Mouse (Mus musculus): Measurements from ENCODE around the gene Ptpn20.

Ptpn20 gene

DNA sequence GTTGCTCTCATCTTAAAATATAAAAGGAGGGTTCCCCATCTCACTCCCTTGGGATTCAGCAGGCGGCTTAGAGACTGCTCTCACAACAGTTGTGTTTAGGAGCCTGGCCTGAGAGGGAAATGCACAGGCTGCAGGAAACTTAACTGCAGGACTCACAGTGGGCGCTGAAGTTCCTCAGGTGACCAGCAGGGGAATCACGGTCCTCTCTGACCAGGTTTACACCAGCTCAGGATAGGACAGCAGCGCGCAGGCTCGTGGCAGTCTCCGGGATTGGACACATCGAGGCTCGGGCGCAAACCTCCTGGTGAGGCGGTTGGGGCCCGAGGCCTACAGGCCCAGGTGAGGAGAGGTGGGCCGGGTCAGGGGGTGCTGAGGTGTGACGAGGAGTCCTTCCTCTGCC is at the start of gene Ptpn20:
TSS of gene Ptpn20 (plus strand) at position 257 of the 400 bp plus-strand sequence.
- DNase-seq (ENCODE audit: low read depth), result no peak

- DNase-seq (ENCODE audit: low read depth), result no peak
Measured at GRCm38 (mm10) chr14:33539559-33540167, 49.3 kb upstream of the Ptpn20 start.

GRCm38 (mm10) chr14:33545565-33546143 is 43.4 kb upstream of the Ptpn20 start:
- no peak for DNase-seq (ENCODE audit: low read depth)

DNA sequence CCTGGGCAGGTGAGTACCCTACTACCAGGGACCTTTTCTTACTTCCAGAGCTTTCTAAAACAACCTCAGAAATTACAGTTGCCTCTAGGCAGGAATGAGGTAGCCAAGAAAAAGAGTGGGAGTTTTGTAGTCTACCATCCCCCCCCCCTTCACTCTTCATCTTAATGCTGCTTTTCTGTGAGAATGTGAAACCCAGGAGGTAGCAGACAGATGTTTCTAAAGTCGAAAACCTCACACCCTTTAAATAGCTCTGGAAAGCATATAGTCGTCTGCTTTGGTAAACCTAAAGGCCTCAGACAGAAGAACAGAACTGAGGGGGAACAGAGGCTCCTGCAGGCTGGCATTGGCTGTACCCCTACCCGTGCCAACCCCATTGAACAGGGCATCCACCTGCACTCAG is 40.4 kb upstream of the Ptpn20 start:
- no peak for DNase-seq (ENCODE audit: low read depth)

- DNase-seq (ENCODE audit: low read depth), result no peak
Measured at GRCm38 (mm10) chr14:33549856-33550255, 39.2 kb upstream of the Ptpn20 start.

DNA sequence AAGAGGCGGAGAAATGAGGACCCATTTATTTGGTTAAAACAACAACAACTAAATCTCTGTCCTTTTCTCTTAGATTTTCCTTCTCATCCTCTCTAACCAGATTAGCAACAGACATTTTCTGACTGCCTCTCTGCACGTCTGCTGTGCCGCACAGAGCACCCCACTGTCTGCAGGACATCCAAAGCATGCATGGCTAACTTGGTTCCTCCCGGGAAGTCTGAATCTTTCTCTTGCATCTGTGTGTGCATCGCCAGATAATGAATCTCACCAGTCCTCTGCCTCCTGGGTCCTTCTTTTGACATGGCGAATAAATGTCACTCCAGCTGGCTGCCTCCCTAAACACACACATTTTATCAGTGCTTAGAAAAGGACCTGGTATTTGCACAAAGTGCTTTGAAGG is 18.3 kb upstream of the Ptpn20 start:
- no peak for DNase-seq (ENCODE audit: low read depth)

GRCm38 (mm10) chr14:33573643-33574042 is 15.4 kb upstream of the Ptpn20 start:
- no peak for DNase-seq (ENCODE audit: low read depth)

GRCm38 (mm10) chr14:33579771-33580484 is 9.1 kb upstream of the Ptpn20 start:
- peak; percentile 0 for DNase-seq (ENCODE audit: low read depth)

DNA sequence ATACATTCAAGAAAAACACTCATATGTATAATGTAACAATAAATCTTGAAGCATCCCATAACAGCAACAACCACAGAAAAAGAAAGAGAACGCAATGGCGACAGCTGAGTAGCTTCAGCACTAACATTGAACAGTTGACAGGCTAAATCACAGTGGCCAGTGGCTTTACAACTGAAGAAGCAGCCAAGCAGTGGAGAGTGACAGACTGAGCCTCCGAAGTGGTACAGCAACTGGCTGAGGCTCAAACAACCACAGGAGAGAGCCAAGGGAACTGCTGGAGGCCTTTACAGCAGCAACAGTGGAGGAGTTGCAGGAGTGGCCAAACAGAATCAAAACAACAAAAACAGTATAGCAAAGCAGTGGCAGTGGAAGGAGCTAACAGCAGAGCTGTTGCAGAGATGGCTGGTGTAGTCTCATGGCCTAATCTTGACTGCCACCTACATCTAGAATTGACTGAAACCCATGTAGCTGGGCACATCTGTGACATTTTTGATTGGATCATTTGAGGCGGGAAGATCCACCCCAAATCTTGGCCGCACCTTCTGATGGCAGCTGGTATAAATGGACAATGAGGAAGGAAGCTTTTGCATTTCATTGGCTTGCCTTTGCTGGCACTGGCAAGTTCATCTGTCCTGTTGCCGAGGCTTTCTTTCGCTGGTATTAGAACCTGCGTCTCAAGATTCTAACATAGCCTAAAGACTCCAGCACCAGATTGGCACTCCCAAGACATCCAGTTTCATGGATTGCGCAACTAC is 9.5 kb downstream of the Ptpn20 start:
- no peak for DNase-seq (ENCODE audit: low read depth)

DNA sequence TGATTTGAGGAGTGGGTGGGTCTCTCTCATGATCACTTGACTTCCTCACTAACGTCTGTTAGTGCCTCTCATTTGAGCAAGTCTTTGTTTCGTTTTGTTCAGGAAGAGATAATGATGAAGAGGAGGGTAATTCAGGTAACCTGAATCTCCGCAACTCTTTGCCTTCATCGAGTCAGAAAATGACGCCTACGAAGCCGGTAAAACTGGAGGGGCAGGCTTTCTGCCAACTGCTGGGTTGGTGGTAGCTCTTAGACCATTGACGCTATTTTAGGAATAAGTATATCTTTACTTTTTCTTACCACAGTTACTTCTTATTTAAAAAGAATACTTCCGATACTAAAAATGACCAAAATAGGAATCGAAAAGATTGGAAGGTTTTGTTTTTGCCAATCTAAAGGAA is 18.4 kb downstream of the Ptpn20 start:
- no peak for DNase-seq (ENCODE audit: low read depth)

DNA sequence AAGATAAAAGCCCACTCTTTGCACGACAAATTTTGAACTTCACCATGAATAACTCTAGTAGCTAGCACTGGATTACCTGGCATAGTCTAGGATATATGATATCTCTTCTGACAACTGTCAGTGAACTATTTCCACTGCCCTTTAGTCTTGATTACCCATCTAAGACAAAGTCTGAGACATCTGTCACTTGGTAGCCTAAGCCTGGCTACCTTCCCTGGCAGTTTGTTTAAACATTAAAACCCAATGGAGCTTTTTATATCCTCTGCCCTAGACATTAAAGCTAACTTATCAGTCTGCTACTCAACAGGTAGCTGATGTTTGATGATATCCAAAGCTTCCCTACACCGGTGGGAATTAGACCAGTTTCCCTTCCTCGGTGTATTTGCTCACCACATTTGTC is 36.0 kb downstream of the Ptpn20 start:
- DNase-seq (ENCODE audit: low read depth), result no peak

GRCm38 (mm10) chr14:33632790-33633372 is 43.9 kb downstream of the Ptpn20 start:
- DNase-seq (ENCODE audit: low read depth), result no peak

DNA sequence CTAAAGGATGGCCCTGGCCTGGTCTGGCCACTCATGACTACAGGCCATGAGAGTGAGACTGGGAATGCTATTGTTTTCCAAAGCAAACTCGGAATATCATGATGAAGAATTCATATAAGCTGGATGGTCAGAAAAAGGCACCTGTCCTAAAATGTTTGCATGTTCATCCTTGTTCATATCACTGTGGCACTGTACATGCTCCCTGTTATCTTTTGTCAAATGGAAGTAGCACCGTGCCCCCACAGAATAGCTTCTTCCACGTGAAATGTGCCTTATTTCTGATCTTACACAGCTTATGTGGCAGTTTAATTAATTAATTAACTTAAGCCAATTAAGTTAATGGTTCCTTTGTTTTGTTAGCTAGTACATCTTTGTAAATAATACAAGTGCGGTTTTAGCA is 45.3 kb downstream of the Ptpn20 start:
- no peak for DNase-seq (ENCODE audit: low read depth)

DNA sequence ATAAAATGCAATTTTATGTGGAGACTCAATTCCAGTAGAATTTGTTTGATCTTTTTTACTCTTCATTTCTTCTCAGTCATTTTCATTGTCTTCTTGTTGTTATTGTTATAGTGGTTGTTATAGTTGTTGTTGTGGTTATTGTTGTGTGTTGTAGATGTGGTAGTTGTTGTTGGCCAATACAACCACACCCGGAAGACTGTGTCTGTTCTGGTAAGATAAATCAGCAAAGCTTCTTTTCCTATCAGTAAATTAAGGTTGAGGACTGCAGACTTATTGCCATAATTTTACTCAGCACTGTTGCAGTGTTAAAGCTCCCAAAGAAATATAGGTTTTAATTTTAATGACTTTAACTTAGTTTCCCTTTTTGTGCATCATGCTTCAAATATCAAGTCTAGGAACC is 45.8 kb downstream of the Ptpn20 start:
- DNase-seq (ENCODE audit: low read depth), result no peak

DNA sequence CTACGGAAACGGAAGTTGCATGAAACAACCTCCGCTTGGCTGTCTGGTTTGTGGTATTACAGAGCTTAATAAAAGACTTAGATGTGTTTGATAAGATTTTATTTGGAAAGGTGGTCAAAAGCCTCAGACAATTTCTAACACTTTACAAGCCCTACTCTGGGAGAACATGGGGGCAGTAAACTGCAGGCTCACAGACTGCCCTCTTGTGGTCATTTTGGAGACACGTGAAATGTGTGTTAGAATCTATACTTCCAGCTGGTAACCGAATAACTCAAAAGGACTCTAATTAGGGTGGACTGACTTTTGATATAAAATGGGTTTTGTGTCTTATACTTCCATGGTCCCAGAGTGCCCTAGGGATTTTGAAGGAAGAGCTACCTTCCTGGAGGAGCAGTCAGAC is 50.4 kb downstream of the Ptpn20 start:
- DNase-seq (ENCODE audit: low read depth), result no peak

GRCm38 (mm10) chr14:33650721-33651120 is 61.7 kb downstream of the Ptpn20 start:
- DNase-seq (ENCODE audit: low read depth), result no peak

GRCm38 (mm10) chr14:33657471-33657901 is 68.5 kb downstream of the Ptpn20 start:
- no peak for DNase-seq (ENCODE audit: low read depth)

- DNase-seq (ENCODE audit: low read depth), result no peak
Measured at GRCm38 (mm10) chr14:33658331-33658730, 69.3 kb downstream of the Ptpn20 start.

DNA sequence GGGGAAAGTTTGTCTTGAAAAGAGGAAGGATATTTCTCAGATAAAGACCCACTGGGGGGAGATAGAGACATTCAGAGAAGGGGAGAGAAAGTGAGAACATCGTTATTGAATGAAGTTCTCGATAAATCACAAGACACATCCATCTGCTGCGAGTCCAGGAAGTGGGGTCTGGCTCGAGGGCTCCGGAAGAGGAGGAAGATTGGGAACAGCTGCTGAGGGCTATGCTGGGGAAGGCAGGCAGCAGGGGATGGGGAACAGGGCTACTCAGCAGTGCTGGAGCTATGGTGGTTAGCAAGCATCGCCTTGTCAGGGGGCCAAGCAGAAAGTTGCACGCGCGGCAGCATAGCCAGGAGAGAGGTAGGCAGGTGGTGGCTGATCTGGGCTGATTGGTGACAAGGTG is 73.1 kb downstream of the Ptpn20 start:
- DNase-seq (ENCODE audit: low read depth), result no peak

GRCm38 (mm10) chr14:33666301-33666700 is 77.3 kb downstream of the Ptpn20 start:
- no peak for DNase-seq (ENCODE audit: low read depth)

DNA sequence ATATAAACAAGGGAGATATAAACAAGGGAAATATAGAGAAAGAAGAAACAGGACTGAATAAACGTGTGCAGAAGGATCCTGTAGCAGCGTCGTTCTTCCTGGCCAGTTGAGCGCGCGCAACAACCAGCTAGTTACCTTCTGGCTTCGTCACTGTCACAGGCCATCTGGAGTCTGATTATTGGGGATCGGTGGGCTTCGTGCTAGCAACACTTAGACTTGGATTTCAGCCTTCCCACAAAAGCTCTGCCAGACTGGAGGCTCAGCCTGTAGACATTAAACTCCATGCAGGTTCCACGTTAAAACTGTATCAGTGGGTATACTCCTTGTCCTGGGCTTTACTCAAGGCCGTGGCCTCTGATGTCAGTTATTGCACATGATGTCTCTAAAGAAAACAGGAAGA is 80.9 kb downstream of the Ptpn20 start:
- DNase-seq (ENCODE audit: low read depth), result no peak

GRCm38 (mm10) chr14:33673350-33674087 is 84.5 kb downstream of the Ptpn20 start:
- no peak for DNase-seq (ENCODE audit: low read depth)
